Mouse (Mus musculus) cerebellum, adult 2 months (tissue): ENCODE measurements around the gene Fam222a. TPM values are rescaled to one million over a fixed set of nuclear protein-coding genes. Genes with fewer than 3 reads are reported as not detected.

Source experiments
- DNase-seq, 2 experiments: peaks; one replicate each; pipeline ENCODE4 v3.0.0; 2021
- H3K27ac ChIP-seq: fragments of 200-500 bp; 2 replicates; pipeline ENCODE4 v1.5.1; 2012; ENCODE audit warnings: low read length, control low read depth, inconsistent platforms; ENCODE audit not compliant: insufficient read depth
- H3K27me3 ChIP-seq: fragments of 200-500 bp; 2 replicates; pipeline ENCODE4 v1.6.1; 2012; ENCODE audit warnings: inconsistent platforms, mild to moderate bottlenecking, low read length, moderate library complexity; ENCODE audit not compliant: control insufficient read depth, insufficient read depth
- H3K4me1 ChIP-seq: fragments of 200-500 bp; 2 replicates; pipeline ENCODE4 v1.6.1; 2011; ENCODE audit warnings: low read length; ENCODE audit not compliant: control insufficient read depth, insufficient read depth
- H3K4me3 ChIP-seq: fragments of 200-500 bp; replicated peaks from 2 replicates; pipeline ENCODE3; 2011; ENCODE audit warnings: mild to moderate bottlenecking, low read depth, low read length, control low read depth; ENCODE audit not compliant: insufficient read depth
- CTCF ChIP-seq: fragments of 200-500 bp; IDR thresholded peaks from 2 replicates; pipeline ENCODE4 v1.5.1; 2011; ENCODE audit warnings: low read depth, mild to moderate bottlenecking, control low read depth, low read length, moderate library complexity, borderline replicate concordance; ENCODE audit not compliant: insufficient read depth
- POLR2A ChIP-seq: fragments of 200-500 bp; IDR thresholded peaks from 2 replicates; pipeline ENCODE4 v1.6.1; 2011; ENCODE audit warnings: low read length, control low read depth, borderline replicate concordance; ENCODE audit not compliant: insufficient read depth
- WGBS: fragments of 180-500 bp; shearing (Covaris S2); methylation state at CpG from one replicate; pipeline ENCODE4 v1.1.7; 2018; 5-methylcytosine and 5-hydroxymethylcytosine counted together
- polyA plus RNA-seq: library from polyadenylated mRNA; depleted of rRNA; stranded (reverse); fragments of >200 nt; gene quantifications from 2 replicates; pipeline ENCODE4 v1.2.3, GENCODE M21; 2012; rRNA removed

Gene Fam222a
- 18.7 and 20.5 TPM in 2 replicates for polyA plus RNA-seq

- TF ChIP-seq CTCF (peak; percentile 47; the same call in 1 of the 2 replicates), POLR2A (no peak)
- peak within 1 kb of the TSS; percentile 52 for H3K27ac ChIP-seq
- no peaks in the 10 kb centered on the region for H3K27me3 ChIP-seq
- DNase-seq: peak; percentile 78 to 83
- H3K4me1 ChIP-seq: peaks cover 26% of the 10 kb centered on the region
- WGBS: 0% methylated on average over 72 of the region's 72 CpGs
- peak within 1 kb of the TSS; percentile 68 for H3K4me3 ChIP-seq
Measured at GRCm38 (mm10) chr5:114567565-114568197, at the start of gene Fam222a. Gene Fam222a (plus strand): TSS chr5:114568016.

- no peak overlapping the region for H3K4me3 ChIP-seq
- no peak for DNase-seq
- no peaks in the 10 kb centered on the region for H3K4me1 ChIP-seq
- TF ChIP-seq CTCF (no peak), POLR2A (no peak)
- no peak overlapping the region for H3K27ac ChIP-seq
- WGBS: 85% methylated on average over 6 of the region's 6 CpGs
- no peaks in the 10 kb centered on the region for H3K27me3 ChIP-seq
Measured at GRCm38 (mm10) chr5:114528355-114528754, 39.5 kb upstream of the Fam222a start.

DNA sequence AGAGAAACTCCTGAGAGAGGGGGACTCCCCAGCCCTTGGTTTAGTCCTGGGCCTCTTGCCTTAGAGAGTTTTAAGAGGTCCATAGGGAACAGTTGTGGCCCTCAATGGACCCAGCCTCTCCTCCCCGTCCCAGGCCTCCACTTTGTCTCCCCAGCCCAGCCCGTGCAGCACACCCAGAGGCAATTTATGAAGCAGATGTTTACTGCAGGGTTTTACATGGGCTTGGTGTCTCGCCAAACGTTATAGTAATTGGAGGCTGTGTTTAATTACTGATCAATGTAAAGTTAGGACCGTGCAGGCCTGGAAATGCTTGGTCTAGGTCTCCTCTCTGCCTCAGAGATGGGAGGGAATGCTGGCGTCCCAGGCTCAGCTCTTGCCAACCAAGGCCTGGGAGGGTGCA is 37.5 kb upstream of the Fam222a start:
- DNase-seq: no peak
- Histone ChIP-seq H3K4me3 (no peak overlapping the region), H3K27me3 (no peaks in the 10 kb centered on the region), H3K27ac (no peak overlapping the region), H3K4me1 (no peaks in the 10 kb centered on the region)
- 66% methylated on average over 6 of the region's 6 CpGs for WGBS
- no peak for TF ChIP-seq POLR2A
- no peak for TF ChIP-seq CTCF

- no peak overlapping the region for H3K27ac ChIP-seq
- H3K4me1 ChIP-seq: no peaks in the 10 kb centered on the region
- WGBS: 75% methylated on average over 6 of the region's 6 CpGs
- H3K27me3 ChIP-seq: no peaks in the 10 kb centered on the region
- DNase-seq: no peak
- H3K4me3 ChIP-seq: no peak overlapping the region
- TF ChIP-seq CTCF: no peak
- no peak for TF ChIP-seq POLR2A
Measured at GRCm38 (mm10) chr5:114532055-114532454, 35.8 kb upstream of the Fam222a start.

DNA sequence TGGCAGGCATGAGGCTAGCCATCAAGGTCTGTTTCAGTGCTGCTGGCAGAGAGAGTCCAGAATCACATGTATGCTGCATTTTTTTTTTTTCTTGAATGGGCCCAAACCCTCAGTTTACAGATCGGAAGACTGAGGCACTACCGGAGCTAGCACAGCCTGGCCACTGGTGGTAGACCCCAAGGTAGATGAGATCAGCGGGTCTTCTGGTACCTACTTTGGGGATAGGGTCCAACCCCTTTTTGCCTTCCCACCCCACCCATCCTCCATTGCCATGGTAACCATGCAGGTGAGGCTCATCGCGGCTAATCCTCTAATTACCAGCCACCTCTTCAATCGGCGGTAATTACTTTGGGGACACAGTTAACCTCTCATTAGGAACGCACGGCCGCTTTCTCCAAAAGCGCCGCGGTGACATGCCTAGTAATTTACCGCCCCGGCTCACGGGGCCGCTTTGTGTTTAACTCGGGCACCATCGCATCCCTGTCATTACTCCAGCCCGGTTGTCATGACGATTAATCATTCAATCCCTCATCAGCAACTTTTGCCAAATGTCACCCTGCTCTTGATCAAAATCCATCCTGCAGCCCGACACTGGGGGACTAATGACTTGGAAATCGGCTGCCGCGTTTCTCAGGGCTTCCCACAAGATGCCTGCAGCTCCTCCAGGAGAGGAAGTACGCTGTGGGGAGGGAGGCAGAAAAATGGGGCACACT is 30.4 kb upstream of the Fam222a start:
- 9% methylated on average over 26 of the region's 26 CpGs for WGBS
- Histone ChIP-seq H3K27ac (no peak overlapping the region), H3K27me3 (no peaks in the 10 kb centered on the region), H3K4me1 (no peaks in the 10 kb centered on the region), H3K4me3 (no peak overlapping the region)
- no peak for DNase-seq
- TF ChIP-seq CTCF (no peak), POLR2A (no peak)

- Histone ChIP-seq H3K4me3 (no peak overlapping the region), H3K4me1 (no peaks in the 10 kb centered on the region), H3K27ac (no peak overlapping the region), H3K27me3 (no peaks in the 10 kb centered on the region)
- no peak for TF ChIP-seq CTCF
- no peak for TF ChIP-seq POLR2A
- WGBS: 36% methylated on average over 8 of the region's 8 CpGs
- DNase-seq: no peak
Measured at GRCm38 (mm10) chr5:114538021-114538405, 29.8 kb upstream of the Fam222a start.

DNA sequence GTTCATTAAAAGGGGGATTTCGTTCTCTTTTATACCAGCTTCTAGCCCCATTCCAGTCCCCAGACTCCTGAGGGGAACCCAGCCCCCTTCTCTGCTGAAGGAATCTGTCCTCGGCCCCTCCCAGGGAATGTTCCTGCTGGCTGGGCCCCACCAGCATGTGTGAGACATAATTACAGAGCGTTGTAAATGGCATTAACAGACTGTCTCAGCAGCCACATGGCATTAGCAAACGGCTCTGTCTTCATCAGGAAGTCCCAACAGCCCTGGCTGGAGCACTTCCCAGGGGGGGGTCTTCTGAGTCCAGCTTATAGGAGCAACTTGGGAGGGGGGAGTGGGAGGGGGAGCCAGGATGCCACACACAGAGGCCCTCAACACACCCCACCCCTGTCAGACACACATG is 29.1 kb upstream of the Fam222a start:
- Histone ChIP-seq H3K27me3 (no peaks in the 10 kb centered on the region), H3K4me3 (no peak overlapping the region), H3K4me1 (no peaks in the 10 kb centered on the region), H3K27ac (no peak overlapping the region)
- DNase-seq: no peak
- no peak for TF ChIP-seq POLR2A
- no peak for TF ChIP-seq CTCF
- 53% methylated on average over 4 of the region's 4 CpGs for WGBS

DNA sequence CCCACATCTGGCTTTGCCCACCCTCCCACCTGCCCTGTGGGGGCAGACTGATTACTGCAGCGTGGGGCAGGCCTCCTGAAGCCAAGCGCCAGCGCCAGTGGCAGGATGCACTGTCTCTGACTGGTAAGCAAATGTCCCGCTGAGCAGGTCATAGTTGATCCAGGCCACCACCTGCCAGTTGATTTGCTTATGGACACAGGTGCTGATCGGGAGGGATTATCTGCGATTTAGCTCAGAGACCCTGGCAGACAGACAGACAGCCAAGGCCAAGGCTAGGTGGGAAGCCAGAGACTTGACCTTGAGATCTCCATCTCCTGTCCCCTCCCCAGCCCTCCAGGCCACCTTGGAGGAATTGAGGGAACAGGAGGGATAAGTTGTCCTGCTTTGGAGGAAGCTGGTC is 28.1 kb upstream of the Fam222a start:
- WGBS: 45% methylated on average over 6 of the region's 6 CpGs
- Histone ChIP-seq H3K4me3 (no peak overlapping the region), H3K27ac (no peak overlapping the region), H3K27me3 (no peaks in the 10 kb centered on the region), H3K4me1 (no peaks in the 10 kb centered on the region)
- no peak for TF ChIP-seq CTCF
- TF ChIP-seq POLR2A: no peak
- DNase-seq: no peak
